Mouse (Mus musculus): ENCODE data around the gene Vmn1r24. TPM values are rescaled to one million over a fixed set of nuclear protein-coding genes. Genes with fewer than 3 reads are reported as not detected.
"Not testable (repeated sequence)": the region's sequence is repeated elsewhere in the genome, so short reads cannot be mapped to it uniquely, and the experiment has no call there.

The Vmn1r24 gene
- polyA plus RNA-seq (2015; fragmentation: Nextera tagmentation; extraction: Ambion mirVana) = not detected in 2 replicates

DNA sequence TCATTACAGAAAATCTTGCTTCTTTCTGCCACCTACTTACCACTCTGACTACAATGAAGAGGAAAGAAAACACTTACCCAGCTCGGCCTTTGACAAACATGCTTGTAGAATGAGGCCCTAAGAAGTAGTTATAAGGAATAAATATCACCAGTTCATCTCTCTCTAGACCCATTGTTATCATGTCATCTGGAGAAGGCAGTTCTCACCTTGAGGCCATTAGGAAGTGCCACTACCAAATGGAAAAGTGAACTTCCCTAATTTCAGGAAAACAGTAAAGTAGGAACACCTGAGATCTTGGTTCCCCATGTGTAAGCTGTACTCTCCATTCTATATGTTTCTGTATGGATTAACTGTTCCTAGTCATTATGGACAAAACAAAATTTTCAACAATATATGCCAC lies at the start of gene Vmn1r24:
Vmn1r24 (minus strand) TSS at position 101 of the 400 bp plus-strand sequence.
- H3K36me3 ChIP-seq (ENCODE audit: control insufficient read depth, insufficient read depth, low read length); H3K9ac ChIP-seq (ENCODE audit: low read depth, low read length); H3K4me2 ChIP-seq (ENCODE audit: low read depth, low read length); H3K27ac ChIP-seq (ENCODE audit: low read length); H3K9me3 ChIP-seq (ENCODE audit: control insufficient read depth, low read length); ATAC-seq; H3K4me1 ChIP-seq (ENCODE audit: control insufficient read depth, insufficient read depth, low read length); H3K4me3 ChIP-seq (ENCODE audit: low read length); H3K27me3 ChIP-seq (replicated peaks; ENCODE audit: control insufficient read depth, insufficient read depth, low read length): not testable (repeated sequence)
- 86% methylated on average over 1 of the region's 1 CpGs for WGBS

DNA sequence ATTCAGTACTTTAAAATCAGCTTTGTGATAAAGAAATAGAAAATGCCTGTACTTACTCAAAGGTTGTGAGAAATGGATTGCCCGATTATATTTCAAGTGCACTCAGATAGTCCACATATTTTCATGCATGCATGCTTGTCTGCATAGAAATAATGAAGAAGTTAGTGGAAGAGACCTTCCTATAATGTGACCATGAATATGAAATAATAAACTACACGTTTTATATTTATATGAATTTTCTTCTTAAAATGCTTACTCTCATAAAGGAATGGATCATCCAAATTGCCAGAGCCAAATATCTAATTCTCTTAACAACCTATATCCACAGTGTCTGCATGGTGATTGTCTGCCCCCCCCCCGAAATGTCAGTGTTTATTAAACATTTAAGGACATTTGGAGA lies 19.4 kb upstream of the Vmn1r24 start, which contains the start of gene Vmn1r25:
Vmn1r25 (minus strand) TSS at position 101 of the 400 bp plus-strand sequence.
- Histone ChIP-seq H3K4me1 (ENCODE audit: control insufficient read depth, insufficient read depth, low read length) (no peaks in the 10 kb centered on the region), H3K4me2 (ENCODE audit: low read depth, low read length) (no peak within 1 kb of the TSS), H3K9me3 (ENCODE audit: control insufficient read depth, low read length) (no peaks in the 10 kb centered on the region), H3K27me3 (replicated peaks; ENCODE audit: control insufficient read depth, insufficient read depth, low read length) (no peaks in the 10 kb centered on the region), H3K4me3 (ENCODE audit: low read length) (no peak within 1 kb of the TSS), H3K36me3 (ENCODE audit: control insufficient read depth, insufficient read depth, low read length) (no peaks in the 10 kb centered on the region), H3K27ac (ENCODE audit: low read length) (no peak within 1 kb of the TSS), H3K9ac (ENCODE audit: low read depth, low read length) (no peak within 1 kb of the TSS)
- ATAC-seq = no peak
- 64% methylated on average over 3 of the region's 3 CpGs for WGBS

DNA sequence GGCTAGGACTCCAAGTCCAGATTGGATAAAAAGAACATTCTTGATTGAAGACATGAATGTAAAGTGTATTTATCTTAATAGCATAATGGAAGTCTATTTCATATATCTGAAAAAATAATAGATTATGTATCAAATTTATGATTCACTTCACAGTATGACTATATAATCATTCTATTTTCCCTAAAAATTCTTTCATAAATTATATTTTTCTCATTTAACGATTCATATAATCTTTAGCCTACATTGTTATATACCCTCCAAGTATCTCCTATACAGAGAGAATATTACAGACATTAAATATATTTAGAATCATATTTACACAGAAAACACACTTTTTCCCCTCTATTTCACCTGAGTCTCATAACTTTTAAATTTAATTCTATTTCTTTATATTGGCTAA lies 34.6 kb downstream of the Vmn1r24 start, which contains the start of gene Vmn1r23:
Vmn1r23 (minus strand) TSS at position 101 of the 400 bp plus-strand sequence.
- WGBS = 90% methylated on average over 1 of the region's 1 CpGs
- H3K36me3 ChIP-seq (ENCODE audit: control insufficient read depth, insufficient read depth, low read length) = no peaks in the 10 kb centered on the region
- no peak for ATAC-seq

DNA sequence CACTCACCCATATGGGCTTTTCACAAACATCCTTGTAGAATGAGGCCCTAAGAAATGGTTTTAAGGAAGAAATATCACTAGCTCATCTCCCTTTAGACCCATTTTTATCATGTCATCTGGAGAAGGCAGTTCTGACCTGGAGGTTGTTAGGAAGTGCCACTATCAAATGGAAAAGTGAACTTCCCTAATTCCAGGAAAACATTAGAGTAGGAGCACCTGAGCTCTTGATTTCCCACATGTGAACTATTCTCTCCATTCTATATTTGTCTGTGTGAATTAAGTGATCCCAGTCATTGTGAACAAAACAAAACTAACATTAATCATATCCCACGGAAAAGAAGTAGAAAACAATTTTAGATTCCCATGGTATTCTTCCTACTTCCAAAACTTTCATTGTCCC lies 53.4 kb downstream of the Vmn1r24 start, which contains the start of gene Vmn1r22:
Vmn1r22 (minus strand) TSS at position 101 of the 400 bp plus-strand sequence.
- no peaks in the 10 kb centered on the region for H3K36me3 ChIP-seq (ENCODE audit: control insufficient read depth, insufficient read depth, low read length)
- H3K9me3 ChIP-seq (ENCODE audit: control insufficient read depth, low read length) = no peaks in the 10 kb centered on the region
- no peak within 1 kb of the TSS for H3K4me2 ChIP-seq (ENCODE audit: low read depth, low read length)
- no peak within 1 kb of the TSS for H3K4me3 ChIP-seq (ENCODE audit: low read length)
- no peaks in the 10 kb centered on the region for H3K4me1 ChIP-seq (ENCODE audit: control insufficient read depth, insufficient read depth, low read length)
- ATAC-seq = no peak
- H3K27me3 ChIP-seq (replicated peaks; ENCODE audit: control insufficient read depth, insufficient read depth, low read length) = no peaks in the 10 kb centered on the region
- H3K27ac ChIP-seq (ENCODE audit: low read length) = no peak within 1 kb of the TSS
- H3K9ac ChIP-seq (ENCODE audit: low read depth, low read length) = no peak within 1 kb of the TSS
- 77% methylated on average over 1 of the region's 1 CpGs for WGBS

More for the DNA sequence above, 34.6 kb downstream of the Vmn1r24 start, which contains the start of gene Vmn1r23:
- H3K9ac ChIP-seq (ENCODE audit: low read depth, low read length) = no peak within 1 kb of the TSS
- H3K4me2 ChIP-seq (ENCODE audit: low read depth, low read length) = no peak within 1 kb of the TSS
- no peaks in the 10 kb centered on the region for H3K9me3 ChIP-seq (ENCODE audit: control insufficient read depth, low read length)
- H3K27me3 ChIP-seq (replicated peaks; ENCODE audit: control insufficient read depth, insufficient read depth, low read length) = no peaks in the 10 kb centered on the region
- H3K27ac ChIP-seq (ENCODE audit: low read length) = no peak within 1 kb of the TSS
- H3K4me1 ChIP-seq (ENCODE audit: control insufficient read depth, insufficient read depth, low read length) = no peaks in the 10 kb centered on the region
- H3K4me3 ChIP-seq (ENCODE audit: low read length) = no peak within 1 kb of the TSS

Other genes with a start within 250 kb of the Vmn1r24 start
- gene Vopp1, start 136.3 kb downstream of the Vmn1r24 start, polyA plus RNA-seq (2015; fragmentation: Nextera tagmentation; extraction: Ambion mirVana) = 23.5 and 24.9 TPM in 2 replicates
- gene Vmn1r21, start 111.2 kb downstream of the Vmn1r24 start, polyA plus RNA-seq (2015; fragmentation: Nextera tagmentation; extraction: Ambion mirVana) = not detected in 2 replicates
- not detected in 2 replicates for gene Vmn1r22, start 53.5 kb downstream of the Vmn1r24 start, polyA plus RNA-seq (2015; fragmentation: Nextera tagmentation; extraction: Ambion mirVana)
- gene Vmn1r23, start 34.7 kb downstream of the Vmn1r24 start, polyA plus RNA-seq (2015; fragmentation: Nextera tagmentation; extraction: Ambion mirVana) = not detected in 2 replicates
- not detected in 2 replicates for gene Vmn1r25, start 19.3 kb upstream of the Vmn1r24 start, polyA plus RNA-seq (2015; fragmentation: Nextera tagmentation; extraction: Ambion mirVana)
- not detected in 2 replicates for gene Vmn1r26, start 53.7 kb upstream of the Vmn1r24 start, polyA plus RNA-seq (2015; fragmentation: Nextera tagmentation; extraction: Ambion mirVana)

All from intestine, embryonic 16.5 days (tissue).